Comparison of ENCODE assay signal across 21 mouse cellular contexts in genomic region chr3:22285904-22286303, GRCm38 (mm10).
"Had no signal": no experiment of that assay in that cellular context is flagged by ENCODE, and none has a peak within 500 bp of the region (broad histone marks: within the 10 kb centered on the region; RNA-seq: fewer than 3 reads in every experiment).

No protein-coding gene starts in this region.

- ATAC-seq: liver, postnatal 0 days; lung, postnatal 0 days; midbrain, embryonic 13.5 days; midbrain, embryonic 16.5 days had no signal

- H3K4me3 ChIP-seq: layer of hippocampus, adult 2 months; limb, embryonic 12.5 days; limb, embryonic 15.5 days; megakaryocyte, embryonic 14.5 days; midbrain, embryonic 10.5 days; midbrain, embryonic 13.5 days; neural tube, embryonic 12.5 days; neural tube, embryonic 15.5 days had no signal

- H3K4me1 ChIP-seq: limb, embryonic 12.5 days; limb, embryonic 15.5 days; megakaryocyte, embryonic 14.5 days; midbrain, embryonic 10.5 days; midbrain, embryonic 13.5 days; neural tube, embryonic 12.5 days; neural tube, embryonic 15.5 days had no signal

- H3K9ac ChIP-seq: limb, embryonic 12.5 days; limb, embryonic 15.5 days; liver, embryonic 14.5 days; liver, postnatal 0 days; lung, embryonic 14.5 days; midbrain, embryonic 13.5 days; neural tube, embryonic 12.5 days; neural tube, embryonic 15.5 days had no signal

- H3K27me3 ChIP-seq: limb, embryonic 12.5 days; limb, embryonic 15.5 days; megakaryocyte, embryonic 14.5 days; midbrain, embryonic 13.5 days; neural tube, embryonic 12.5 days; neural tube, embryonic 15.5 days had no signal

- H3K36me3 ChIP-seq: limb, embryonic 12.5 days; limb, embryonic 15.5 days; midbrain, embryonic 10.5 days; midbrain, embryonic 13.5 days; neural tube, embryonic 12.5 days; neural tube, embryonic 15.5 days had no signal

- H3K4me2 ChIP-seq: limb, embryonic 12.5 days; limb, embryonic 15.5 days; liver, embryonic 11.5 days; lung, embryonic 14.5 days; midbrain, embryonic 13.5 days; neural tube, embryonic 12.5 days; neural tube, embryonic 15.5 days had no signal

- H3K9me3 ChIP-seq: limb, embryonic 12.5 days; limb, embryonic 15.5 days; megakaryocyte, embryonic 14.5 days; midbrain, embryonic 10.5 days; midbrain, embryonic 13.5 days; neural tube, embryonic 12.5 days; neural tube, embryonic 15.5 days had no signal

- H3K27ac ChIP-seq: kidney, postnatal 0 days; layer of hippocampus, adult 2 months; limb, embryonic 12.5 days; limb, embryonic 15.5 days; liver, embryonic 14.5 days; midbrain, embryonic 10.5 days; midbrain, embryonic 13.5 days; neural tube, embryonic 12.5 days; neural tube, embryonic 15.5 days; stomach, postnatal 0 days had no signal

- DNase-seq: kidney, postnatal 25 days; layer of hippocampus, adult 9-11 months; liver, postnatal 0 days; lung, embryonic 14.5 days; thymus, adult 2 months; thymus, postnatal 14 days; thymus, postnatal 4 days had no signal
